Mouse (Mus musculus) lung, postnatal 0 days (tissue): ENCODE data around the gene Creld1.

Experiments used
- CTCF ChIP-seq: IDR thresholded peaks from 2 replicates; pipeline ENCODE4 v1.5.1; 2016; ENCODE audit warnings: antibody characterized with exemption, mild to moderate bottlenecking
- EP300 ChIP-seq: IDR thresholded peaks from 2 replicates; pipeline ENCODE4 v1.6.1; 2016; ENCODE audit warnings: antibody characterized with exemption, mild to moderate bottlenecking, control low read depth

DNA sequence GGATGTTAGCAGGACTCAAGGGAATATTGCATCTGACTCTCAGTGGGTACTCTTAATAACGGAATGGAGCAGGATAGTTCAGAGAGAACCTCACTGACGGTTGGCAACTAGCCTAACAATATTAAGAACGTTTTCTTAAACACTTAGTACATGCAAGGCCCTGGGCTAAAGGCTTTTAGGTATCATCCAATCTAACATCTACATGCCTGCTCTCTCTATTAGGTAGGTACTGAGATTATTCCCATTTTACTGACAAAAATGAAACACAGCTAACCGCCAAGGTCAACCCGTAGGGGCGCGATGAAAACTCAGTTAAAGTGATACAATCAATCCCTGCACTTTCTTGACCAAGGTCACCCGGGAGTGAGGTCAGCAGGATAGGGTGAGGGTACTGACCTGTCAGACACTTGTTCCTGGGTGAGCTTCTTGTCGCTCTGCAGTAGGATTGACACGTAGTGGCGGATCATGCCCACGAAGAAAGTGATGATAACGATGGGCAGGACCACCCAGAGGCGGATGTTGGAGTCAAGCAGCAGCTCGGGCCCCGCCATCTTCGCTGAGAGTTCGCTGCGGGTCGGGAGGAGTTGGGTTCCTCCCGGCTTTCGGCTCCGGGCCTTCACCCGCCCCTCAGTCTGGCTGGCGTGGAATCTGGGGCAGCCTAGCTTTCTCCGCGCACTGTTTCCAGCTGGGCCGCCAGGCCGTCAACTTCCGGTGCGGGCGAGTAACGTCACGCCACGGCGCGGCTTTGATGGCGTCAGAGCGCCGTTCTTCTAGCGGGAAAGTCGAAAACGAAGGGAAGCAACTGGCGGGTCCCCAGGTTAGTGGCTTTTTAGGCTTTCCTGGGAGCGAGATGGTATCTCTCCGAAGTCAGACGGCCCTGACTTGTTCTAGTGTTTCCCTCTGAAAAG lies 48.1 kb downstream of the Creld1 start, which contains the start of the genes Emc3 and Fancd2:
- TF ChIP-seq CTCF (peak; percentile 6), EP300 (no peak)
